Mouse (Mus musculus): ENCODE measurements around the gene Spats2l. TPM values are rescaled to one million over a fixed set of nuclear protein-coding genes. Genes with fewer than 3 reads are reported as not detected.

The Spats2l gene
- polyA plus RNA-seq, 1 experiment: 2.4 TPM

GRCm38 (mm10) chr1:57889803-57890202 is 115.8 kb downstream of the Spats2l start:
- no peak for DNase-seq (ENCODE audit: low read depth)

DNA sequence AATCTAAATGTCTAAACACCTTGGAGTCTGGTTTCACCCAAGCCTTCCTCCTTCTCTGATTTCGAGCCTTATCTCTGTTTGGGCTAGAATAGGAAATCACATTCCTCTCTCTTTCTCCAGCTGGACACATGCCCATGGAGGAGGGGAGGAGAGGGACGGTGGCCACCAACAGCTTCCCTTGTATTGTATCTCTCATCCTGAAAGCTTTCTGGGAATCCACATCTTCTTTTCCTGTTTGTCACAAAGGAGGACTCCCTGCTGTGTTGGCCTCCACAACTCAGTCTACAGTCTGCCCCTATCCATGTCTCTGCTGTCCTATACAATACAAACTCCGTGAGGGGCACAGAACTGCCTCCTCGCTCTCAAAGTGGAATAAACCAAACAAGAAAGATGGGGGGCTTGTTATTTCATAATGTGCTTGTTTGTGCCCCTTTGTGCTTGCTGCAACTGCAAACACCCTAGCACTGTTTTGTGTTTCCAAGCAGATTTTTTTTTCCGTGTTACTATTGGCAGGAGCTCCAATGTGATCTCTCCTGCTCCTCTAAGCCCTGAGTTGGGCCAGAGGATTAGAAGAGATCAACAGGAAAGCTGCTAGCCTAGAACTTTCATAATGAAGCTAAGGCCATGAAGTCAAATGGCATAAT is 116.4 kb downstream of the Spats2l start:
- DNase-seq (ENCODE audit: low read depth): peak; percentile 38

GRCm38 (mm10) chr1:57890903-57891267 is 116.9 kb downstream of the Spats2l start:
- DNase-seq (ENCODE audit: low read depth): no peak

DNA sequence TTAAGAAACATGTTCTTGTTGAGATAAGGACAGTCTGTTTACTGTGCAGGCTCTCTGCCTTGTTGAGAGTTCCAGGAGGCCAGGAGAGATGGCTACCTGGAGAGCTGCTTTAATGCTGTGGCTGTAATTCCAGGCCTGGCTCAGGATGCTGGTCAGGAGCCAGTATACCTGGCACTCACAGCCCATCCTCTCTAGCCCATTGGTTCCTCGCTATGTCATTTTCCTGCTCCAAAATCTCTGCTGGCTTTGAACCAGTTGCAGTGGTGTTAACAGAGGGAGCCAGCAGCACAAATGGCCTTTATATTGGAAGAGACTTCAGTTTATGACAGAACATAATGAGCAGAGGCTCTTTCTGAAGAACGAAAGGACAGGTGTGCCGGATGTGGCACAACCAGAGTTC is 127.5 kb downstream of the Spats2l start:
- no peak for DNase-seq (ENCODE audit: low read depth)

DNA sequence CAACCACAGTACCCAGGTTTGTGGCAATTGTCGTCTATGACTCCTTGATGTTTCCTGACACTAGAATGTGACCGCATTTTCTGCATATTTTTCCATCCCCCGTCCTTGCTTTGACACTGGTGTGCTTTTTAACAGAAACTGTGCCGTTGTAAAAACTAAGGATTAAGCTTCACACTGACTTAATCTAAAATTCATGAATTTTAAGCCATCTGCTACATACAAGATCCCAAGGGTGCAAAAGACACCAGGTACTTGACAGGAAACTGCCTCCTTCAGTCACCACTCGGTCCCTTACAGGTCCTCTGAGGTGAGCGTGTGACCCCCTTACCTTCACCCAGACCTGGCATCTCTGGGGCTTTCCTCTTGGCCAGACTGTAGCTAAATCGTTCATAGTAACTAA is 129.8 kb downstream of the Spats2l start:
- no peak for DNase-seq (ENCODE audit: low read depth)

DNA sequence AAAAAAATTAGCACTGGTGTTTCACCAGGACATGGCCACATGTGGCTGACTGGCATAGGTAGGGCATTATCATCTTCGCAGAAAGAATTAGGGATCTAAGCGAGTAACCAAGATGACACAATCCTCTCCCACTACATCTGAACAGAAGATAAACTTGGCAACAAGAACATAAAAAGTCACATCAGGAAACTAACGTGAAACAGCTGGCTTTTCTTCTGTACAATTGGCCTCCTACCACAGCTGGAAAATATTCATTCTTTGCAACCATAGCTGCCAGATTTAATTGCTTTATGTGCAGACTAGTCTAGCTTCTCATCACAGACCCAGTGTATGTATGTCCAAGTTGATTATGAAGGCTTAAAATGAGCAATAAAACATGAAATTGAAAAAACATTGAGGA is 131.9 kb downstream of the Spats2l start:
- DNase-seq (ENCODE audit: low read depth): no peak

GRCm38 (mm10) chr1:57906312-57906711 is 132.3 kb downstream of the Spats2l start:
- no peak for DNase-seq (ENCODE audit: low read depth)

DNA sequence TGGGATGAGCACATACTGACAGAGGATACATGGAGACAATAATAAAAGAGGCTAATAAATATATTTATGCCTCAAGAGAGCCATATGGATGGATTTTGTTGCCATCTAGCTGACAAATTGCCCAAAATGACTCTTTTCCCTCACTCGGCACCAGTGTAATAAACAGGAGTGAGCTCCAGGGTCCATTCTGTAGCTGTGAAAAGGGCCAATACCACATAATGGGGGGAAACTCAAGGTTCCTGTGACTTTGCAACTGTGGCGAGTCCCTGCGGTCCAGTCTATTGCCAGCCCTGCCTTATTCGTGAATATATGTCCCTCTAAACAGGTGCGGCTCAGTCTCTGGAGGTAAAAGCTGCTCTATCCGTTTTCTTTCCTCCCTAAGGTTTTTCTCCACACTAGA is 137.6 kb downstream of the Spats2l start:
- DNase-seq (ENCODE audit: low read depth): no peak

DNA sequence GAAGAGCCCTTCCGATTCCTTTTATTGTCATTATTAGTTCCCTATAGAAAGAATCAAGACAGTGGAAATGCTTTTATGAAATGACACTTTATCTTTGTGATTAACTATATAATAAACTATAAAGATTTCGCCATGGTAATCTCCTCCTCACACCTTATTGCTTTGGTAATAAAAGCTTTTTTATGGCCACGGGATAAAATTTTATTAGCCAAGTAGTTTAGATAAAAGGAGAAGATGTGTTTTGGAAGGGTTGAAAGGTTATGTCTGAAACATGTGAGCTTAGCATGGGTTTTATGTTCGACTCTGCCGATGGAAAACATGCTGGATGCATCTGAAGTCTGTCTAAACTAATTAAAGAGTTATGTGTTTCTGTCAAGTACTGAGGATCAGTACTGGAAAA is 143.4 kb downstream of the Spats2l start:
- no peak for DNase-seq (ENCODE audit: low read depth)

DNA sequence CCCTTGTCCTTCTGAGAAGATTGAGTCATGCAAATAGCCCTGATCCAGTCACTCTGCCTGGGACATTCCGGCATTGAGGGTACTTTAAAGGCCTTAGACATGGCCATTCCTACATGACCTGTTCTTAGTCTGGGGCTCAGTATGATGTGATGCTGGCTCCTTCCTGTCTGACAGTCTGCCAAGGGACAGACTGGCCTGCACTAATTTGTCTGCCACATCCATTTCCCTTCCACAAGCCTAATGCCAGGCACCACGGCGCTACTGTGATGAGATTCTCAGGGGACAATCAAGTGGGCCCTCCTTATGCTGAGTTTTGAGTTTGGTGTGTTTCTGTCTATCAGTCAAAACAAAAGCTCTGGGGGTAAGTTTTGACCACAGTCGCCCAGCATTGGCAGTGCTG is 144.6 kb downstream of the Spats2l start:
- DNase-seq (ENCODE audit: low read depth): no peak

DNA sequence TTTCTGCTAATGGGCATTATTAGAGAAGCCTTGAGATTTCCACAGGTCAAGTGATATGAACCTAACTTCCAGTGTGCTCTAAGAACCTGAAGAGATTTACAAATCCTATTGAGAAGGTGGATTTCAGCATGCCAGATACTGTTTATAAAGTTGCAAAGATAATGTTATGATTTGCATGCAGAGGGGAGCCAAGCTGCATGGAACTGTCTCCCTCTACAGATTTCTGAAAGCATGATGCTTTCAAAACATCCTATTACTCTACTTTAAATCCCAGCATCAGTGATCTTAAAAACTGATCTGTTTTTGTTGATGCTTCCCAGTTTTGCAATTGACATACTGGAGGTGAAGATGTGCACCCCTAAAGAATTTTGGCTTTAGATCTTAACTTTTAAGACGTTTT is 160.3 kb downstream of the Spats2l start:
- DNase-seq (ENCODE audit: low read depth): no peak

DNA sequence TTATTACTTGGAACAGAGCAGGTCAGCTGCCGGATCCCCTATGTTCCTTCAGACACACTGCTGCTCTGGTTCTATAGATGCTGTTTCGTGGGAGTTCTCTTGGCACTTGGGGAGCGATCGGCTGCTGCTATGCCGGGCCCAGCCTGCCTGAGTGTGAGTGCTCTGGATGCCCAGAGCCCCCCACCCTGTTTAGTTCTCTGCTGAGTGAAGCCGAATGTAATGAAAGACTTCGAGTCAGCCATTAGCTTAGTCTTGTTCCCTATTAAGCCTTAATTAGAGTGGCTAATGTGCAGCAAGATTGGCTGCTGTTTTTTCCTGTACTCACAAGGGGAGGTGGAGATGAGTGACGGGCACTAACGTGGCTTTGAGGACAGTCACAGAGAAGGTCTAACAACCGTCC is 166.7 kb downstream of the Spats2l start:
- DNase-seq (ENCODE audit: low read depth): no peak

GRCm38 (mm10) chr1:57941095-57941494 is 167.1 kb downstream of the Spats2l start:
- no peak for DNase-seq (ENCODE audit: low read depth)

- no peak for DNase-seq (ENCODE audit: low read depth)
These were observed 167.8 kb downstream of the Spats2l start for GRCm38 (mm10) chr1:57941734-57942133.

DNA sequence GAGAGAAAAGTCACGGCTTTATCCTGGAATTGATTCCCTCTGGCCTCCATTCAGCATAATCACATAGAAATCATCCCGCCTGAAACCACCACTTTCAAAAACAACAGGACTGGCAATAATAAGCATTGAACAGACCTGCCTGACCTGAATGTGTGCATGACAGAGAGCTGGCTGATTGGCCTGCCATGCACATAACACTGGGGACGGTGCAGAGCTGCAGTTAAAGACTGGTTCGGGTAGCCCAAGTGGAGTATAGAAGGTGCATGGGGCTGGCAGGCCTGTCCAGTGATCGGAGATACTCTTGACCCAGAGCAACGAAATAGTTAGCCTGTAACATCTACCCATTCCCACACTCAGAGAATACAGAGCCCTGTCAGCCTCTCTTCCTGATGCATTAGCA is 168.3 kb downstream of the Spats2l start:
- no peak for DNase-seq (ENCODE audit: low read depth)

GRCm38 (mm10) chr1:57947552-57948347 is 173.8 kb downstream of the Spats2l start:
- DNase-seq (ENCODE audit: low read depth): no peak

GRCm38 (mm10) chr1:57949195-57949594 is 175.2 kb downstream of the Spats2l start:
- no peak for DNase-seq (ENCODE audit: low read depth)

- no peak for DNase-seq (ENCODE audit: low read depth)
These were observed 175.8 kb downstream of the Spats2l start for GRCm38 (mm10) chr1:57949716-57950115.

- no peak for DNase-seq (ENCODE audit: low read depth)
These were observed 178.5 kb downstream of the Spats2l start for GRCm38 (mm10) chr1:57952509-57952908.

DNA sequence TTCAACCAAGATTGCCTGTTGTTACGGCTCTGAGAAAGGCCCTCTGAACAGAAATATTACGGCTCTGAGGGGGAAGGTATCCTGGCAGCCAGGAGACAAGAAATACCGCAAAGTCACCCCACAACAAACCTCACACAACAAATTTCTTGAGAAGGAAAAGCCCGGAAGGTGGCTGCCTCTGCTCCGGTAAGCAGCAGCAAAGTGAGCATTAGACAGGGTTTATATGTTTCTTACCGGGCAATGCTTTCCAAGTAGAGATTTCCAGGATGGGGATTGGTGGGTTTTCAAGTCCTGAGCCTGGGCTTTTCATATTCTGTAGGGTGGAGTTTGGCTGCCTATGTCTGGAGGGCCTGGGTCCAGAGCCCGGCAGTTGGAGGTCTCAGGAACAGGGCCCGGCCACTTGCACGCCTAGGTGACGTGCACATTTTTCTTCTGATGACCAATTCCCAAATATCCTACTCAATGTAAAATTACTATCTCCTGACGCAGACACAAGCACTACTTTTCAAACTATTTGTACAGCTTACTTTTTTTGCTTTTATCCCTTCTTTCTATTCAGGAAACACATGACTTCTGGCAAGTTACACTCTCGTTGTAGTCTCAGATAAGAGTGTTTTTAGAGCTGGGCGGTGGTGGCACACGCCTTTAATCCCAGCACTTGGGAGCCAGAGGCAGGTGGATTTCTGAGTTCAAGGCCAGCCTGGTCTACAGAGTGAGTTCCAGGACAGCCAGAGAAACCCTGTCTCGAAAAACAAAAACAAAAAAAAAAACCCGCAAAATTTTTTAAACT is 179.8 kb downstream of the Spats2l start:
- no peak for DNase-seq (ENCODE audit: low read depth)

DNA sequence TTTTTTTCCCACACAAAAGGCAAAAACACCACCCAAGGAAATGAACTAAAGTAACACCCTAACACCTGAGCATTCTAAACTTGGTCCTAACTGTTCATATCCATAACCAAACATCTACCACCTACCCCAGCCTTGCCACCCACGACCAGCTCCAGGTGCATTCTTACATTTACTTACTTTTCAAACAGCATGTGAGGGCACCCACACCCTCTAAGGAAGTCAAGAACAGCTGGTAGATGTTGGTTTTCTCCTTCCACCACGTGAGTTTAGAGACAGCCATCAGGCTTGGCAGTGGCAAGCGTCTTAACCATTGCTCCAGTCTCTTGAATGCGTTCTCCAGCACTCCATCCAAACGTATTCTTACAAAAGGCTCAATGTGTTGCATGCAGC is 180.4 kb downstream of the Spats2l start:
- no peak for DNase-seq (ENCODE audit: low read depth)

GRCm38 (mm10) chr1:57955774-57956173 is 181.8 kb downstream of the Spats2l start:
- DNase-seq (ENCODE audit: low read depth): no peak

Data from gonadal fat pad, adult 2 months (tissue).